Mouse (Mus musculus) heart, postnatal 4 days (tissue): ENCODE measurements around the gene Epn1. TPM values are rescaled to one million over a fixed set of nuclear protein-coding genes. Genes with fewer than 3 reads are reported as not detected.

Source experiments
- DNase-seq: peaks from one replicate; pipeline ENCODE4 v3.0.0; 2021
- total RNA-seq, 2 experiments: library from RNA; stranded (reverse); gene quantifications; 2 replicates each; pipeline ENCODE4 v1.2.3; 2021

Gene Epn1
- 100 to 1,000 TPM; 171 to 183 TPM for total RNA-seq

DNA sequence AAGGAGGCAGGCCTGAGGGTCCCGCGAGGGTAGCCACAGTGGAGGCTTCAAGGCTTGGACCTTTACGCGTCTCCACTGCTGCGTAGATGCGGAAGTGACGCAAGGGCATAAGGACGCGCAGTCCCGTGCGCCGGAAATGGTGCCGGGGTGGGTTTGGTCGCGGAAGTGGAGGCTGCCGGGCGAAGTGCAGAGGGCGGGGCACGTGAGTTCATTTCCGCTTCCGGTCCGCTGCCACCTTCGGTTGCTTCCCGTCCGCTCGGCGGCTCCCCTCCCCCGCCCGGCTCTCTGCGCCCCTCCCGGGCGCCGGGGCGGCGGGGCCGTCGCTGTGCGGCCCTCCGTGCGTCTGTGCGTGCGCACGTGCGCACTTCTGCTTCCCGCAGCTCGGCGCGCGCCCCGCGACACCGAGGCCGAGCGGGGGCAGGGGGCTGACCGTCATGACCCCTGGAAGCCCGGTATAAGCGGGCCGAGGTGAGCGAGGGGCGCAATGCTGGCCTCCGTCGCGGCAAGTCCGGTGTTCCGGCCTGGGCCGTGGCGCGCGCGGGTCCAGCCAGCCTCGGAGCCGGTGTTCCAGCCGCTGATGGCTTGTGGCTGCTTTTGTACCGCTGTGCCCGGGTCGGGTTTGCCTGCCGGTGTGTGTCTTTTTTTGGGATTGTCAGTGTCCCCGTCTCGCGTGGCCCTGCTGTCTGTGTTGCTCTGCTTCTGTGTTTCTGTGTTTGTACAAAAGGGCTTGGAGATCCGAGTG, at the start of gene Epn1:
Gene Epn1, plus strand, starts transcription at position 226 of the 742 bp plus-strand sequence.
- DNase-seq = peak; percentile 98

- peak; percentile 16 for DNase-seq
Measured at GRCm38 (mm10) chr7:5030554-5031275, 49.3 kb upstream of the Epn1 start.

DNA sequence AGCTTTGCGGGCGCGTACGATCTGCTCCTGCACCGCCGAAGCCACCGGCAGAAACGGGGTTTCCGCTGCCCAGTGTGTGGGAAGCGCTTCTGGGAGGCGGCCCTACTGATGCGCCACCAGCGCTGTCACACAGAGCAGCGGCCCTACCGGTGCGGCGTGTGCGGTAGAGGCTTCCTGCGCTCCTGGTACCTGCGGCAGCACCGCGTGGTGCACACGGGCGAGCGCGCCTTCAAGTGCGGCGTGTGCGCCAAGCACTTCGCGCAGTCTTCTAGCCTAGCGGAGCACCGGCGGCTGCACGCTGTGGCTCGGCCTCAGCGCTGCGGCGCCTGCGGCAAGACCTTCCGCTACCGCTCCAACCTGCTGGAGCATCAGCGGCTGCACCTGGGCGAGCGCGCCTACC, 48.5 kb upstream of the Epn1 start:
- no peak for DNase-seq

DNA sequence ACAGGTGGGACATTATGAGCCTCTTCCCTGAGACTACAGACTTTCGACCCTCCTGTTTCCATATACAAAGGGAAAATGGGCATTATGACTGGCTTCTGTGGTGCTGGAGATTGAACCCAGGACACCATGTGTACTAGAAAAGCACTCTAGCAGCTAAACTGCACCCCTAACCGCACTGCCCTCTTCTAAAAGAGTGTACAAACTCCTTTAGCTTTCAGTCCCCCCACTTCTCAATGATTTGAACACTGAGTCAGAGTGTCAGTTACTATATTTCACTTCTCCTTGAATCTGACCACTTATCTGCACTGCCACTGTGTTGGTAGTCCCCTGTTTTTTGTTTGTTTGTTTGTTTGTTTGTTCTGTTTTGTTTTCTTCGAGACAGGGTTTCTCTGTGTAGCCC, 46.2 kb upstream of the Epn1 start, which contains the start of gene 4632433K11Rik:
Gene 4632433K11Rik, plus strand, starts transcription at position 301 of the 400 bp plus-strand sequence.
- no peak for DNase-seq

GRCm38 (mm10) chr7:5035628-5036027, 44.4 kb upstream of the Epn1 start:
- no peak for DNase-seq

DNA sequence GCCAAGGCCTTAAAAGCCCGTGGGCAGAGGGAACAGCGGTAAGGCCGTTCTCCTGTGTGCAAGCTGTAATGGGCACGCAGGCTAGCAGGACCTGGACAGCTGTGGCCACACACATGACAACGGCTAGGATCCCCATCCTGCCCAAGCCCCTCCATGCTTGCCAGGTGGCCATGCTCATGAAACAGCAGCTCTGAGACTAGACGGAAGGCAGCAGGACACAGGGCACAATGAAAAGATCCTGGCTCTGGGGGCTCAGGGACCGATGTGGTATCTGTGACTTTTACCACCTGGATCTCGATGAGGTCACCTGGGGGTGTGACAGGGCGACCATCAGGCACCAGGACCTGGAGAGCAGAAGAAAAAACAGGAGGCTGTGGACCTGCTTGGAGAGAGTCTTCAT, 43.9 kb upstream of the Epn1 start:
- DNase-seq = no peak

DNA sequence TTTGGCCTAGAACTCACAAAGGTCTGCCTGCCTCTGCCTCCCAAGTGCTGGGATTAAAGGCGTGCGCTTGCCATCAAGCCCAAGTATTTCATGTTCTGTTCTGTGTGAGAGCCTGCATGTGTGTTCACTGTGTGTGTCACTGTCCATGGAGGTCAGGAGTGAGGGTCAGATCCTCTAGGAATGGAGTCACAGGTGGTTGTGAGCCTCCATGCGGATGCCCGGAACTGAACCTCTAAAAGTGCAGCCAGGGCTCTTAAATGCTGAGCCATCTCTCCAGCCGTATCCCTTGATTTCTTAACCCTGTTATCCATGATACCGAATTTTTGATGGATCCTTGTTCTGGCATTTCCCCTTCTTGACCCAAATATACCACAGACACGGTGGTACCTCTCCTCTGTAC, 43.0 kb upstream of the Epn1 start:
- DNase-seq = no peak

GRCm38 (mm10) chr7:5037467-5037866, 42.6 kb upstream of the Epn1 start:
- DNase-seq = no peak

DNA sequence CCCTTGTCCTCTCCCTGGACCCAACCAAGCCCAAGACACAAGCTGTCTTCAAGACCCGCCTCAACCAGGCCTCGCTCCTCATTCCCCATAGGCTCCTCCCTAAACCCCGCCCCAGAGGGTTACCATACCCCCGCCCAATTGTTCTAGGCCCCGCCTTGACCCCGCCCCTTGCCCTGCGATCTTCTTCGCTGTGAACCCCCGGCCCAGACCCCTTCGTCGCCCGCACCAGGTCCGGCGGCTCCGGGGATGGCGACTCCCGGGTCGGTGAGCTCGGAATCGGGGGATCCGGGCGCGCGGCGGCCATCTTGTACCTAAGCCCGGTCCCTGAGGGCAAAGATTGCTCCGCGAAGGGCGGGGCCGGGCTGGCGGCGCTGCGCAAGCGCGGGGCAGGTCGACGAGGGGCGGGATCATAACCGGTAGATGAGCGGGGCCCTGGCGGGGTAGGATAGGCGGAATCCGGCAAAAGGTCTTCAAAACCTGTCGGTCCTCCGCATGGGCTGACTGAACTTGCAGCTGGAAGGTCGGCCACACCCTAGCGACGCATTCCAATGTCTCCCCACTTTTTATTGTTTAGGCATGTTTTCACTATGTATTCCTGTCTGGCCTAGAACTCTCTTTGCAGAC, 41.8 kb upstream of the Epn1 start, which contains the start of gene Zfp784:
Gene Zfp784, minus strand, starts transcription at position 338 of the 624 bp plus-strand sequence.
- DNase-seq = peak; percentile 95

DNA sequence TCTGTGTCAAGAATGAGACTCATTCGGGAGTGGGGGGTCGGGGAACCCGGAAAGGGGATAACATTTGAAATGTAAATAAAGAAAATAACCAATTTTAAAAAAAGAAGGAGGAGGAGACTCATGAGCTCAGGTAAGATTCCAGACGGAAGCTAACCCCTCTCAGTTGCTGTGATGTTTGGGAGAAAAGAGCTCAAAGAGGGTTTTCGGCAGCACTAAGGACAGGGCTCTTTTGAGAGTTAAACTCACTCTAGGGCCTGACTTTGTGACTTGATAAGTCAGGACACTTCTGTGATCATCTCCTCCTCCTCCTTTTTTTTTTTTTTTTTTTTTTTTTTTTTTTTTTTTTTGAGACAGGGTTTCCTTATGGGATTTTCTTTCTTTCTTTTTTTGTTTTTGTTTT, 41.1 kb upstream of the Epn1 start:
- no peak for DNase-seq

GRCm38 (mm10) chr7:5044981-5045380, 35.1 kb upstream of the Epn1 start:
- no peak for DNase-seq

GRCm38 (mm10) chr7:5046112-5046511, 33.9 kb upstream of the Epn1 start:
- DNase-seq = no peak

DNA sequence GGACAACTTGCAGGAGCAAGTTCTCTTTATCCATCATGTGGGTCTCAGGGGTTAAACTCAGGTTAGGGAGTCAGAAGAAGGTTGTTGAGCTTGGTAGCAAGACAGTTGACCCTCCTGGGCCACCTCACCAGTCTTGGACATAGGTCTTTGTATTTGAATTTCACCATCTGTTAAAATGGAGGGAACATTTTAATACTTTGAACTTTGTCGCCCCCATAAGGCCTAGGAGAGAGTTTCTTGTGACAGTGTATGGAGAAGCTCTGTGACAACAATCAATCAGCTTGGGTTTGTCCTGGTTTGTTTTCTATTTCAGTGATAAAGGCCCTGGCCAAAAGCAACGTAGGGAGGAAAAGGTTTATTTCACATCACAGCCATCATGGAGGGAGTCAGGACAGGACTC, 32.7 kb upstream of the Epn1 start:
- no peak for DNase-seq

DNA sequence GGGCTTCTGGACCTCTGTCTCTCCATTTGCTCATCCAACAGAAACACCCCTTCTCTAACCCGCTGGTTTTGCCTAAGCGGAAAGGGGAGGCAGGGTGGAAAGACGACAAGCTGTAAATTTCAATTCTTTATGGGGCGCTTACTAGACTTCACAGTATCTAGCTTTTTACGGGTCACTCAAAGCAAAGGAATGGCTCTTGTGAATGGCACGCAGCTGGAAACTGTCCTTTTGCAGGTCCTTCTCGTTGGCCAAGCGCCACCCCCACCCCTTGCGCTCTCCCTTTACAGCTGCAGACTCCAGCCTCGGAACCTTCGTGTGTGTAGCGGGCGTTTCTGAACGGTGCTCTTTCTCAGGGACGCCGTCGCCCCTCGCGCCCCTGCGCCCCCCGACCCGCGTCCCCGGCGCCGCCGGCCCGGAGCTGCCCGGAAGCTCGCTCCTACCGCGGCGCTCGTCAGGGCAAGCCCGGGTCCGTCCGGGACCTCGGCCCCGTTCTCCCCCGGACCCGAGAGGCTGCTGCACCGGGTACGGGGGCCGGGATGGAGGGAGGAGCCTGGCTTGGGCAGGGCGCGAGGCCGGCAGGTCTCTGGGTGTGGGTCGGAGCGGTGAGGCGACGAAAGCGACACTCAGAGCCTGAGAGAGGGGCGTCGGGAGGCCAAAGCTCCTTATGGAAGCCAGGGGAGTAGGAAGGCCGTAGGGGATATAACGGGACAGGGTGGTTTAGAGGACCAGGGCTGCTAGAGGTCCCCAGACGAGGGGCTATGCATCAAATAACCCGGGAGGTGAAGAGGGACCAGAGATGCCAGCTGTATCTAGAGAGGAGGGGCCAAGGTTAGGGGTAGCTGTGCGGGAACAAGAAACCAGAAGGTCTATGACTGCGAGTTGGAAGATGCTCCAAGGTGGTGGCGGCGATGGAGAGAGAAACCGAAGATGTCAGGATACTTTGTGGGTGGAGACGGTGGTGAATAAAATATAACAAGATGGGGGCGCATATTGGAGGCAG, 28.5 kb upstream of the Epn1 start, which contains the start of gene Zfp580:
Gene Zfp580, plus strand, starts transcription at position 346 of the 1,000 bp plus-strand sequence.
- peak; percentile 85 for DNase-seq

GRCm38 (mm10) chr7:5052438-5052837, 27.6 kb upstream of the Epn1 start:
- DNase-seq = no peak

GRCm38 (mm10) chr7:5052931-5053343, 27.1 kb upstream of the Epn1 start:
- DNase-seq = no peak

DNA sequence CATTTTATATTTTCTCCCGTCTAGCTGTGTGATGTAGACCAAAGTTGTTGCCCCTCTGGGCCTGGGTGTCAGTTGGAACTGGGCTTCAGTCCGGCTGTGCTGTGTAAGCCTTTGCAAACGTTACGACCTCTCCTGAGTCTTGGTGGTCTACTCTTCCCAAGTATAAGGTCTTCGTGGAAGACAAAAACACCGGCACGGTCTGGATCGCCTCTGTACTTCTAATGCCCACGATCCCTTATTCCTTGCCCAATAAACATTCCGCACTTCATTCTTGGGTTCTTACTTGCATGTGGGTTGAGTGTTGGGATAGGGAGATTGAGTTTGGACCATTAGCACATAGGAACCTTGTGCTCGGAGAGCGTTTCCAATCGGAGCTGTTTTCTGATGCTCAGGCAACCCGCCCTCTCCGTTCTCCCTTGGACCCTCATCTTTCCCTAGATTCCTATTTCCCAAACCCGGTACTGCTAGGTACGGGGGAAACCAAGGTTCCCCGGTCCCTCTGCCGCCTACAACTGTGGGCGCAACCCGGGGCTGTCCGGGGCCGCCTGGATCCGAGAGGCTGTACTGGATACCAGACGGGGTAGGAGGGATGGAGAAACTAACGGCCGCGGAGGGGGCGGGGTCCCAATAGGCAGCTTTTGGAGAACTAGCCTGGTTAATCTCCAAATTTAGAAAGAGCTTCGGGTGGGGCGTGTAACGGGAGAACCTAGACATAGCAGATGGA, 26.4 kb upstream of the Epn1 start:
- no peak for DNase-seq

- DNase-seq = no peak
Measured at GRCm38 (mm10) chr7:5056651-5057263, 23.3 kb upstream of the Epn1 start.

- DNase-seq = no peak
Measured at GRCm38 (mm10) chr7:5057381-5057780, 22.7 kb upstream of the Epn1 start.

DNA sequence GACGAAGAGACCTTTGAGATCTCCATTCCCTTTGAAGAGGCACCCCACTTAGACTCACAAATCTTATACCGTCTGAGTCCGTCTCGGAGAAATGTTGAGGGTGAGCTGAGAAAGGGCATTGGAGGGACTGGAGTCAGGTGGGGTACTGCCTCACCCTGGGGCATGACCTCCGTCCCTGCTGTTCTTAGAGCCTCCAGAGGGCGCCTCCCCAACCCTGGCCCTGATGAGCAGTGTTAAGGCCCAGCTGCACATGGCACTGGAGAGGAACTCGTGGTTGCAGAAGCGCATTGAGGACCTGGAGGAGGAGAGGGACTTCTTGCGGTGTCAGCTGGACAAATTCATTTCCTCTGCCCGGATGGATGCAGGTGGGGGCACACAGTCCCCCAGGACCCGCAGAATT, 22.2 kb upstream of the Epn1 start:
- no peak for DNase-seq

- no peak for DNase-seq
Measured at GRCm38 (mm10) chr7:5058631-5059030, 21.4 kb upstream of the Epn1 start.
